Mouse (Mus musculus): ENCODE data around the gene Gm7233. TPM values are rescaled to one million over a fixed set of nuclear protein-coding genes. Genes with fewer than 3 reads are reported as not detected.
"Not testable (repeated sequence)": the region's sequence is repeated elsewhere in the genome, so short reads cannot be mapped to it uniquely, and the experiment has no call there.

Gene Gm7233
- polyA plus RNA-seq (2015; fragmentation: Nextera tagmentation; extraction: Ambion mirVana): not detected in 2 replicates

- not testable (repeated sequence) for H3K4me1 ChIP-seq (ENCODE audit: control insufficient read depth, low read depth, low read length); H3K27ac ChIP-seq (ENCODE audit: low read length); H3K4me3 ChIP-seq (ENCODE audit: low read depth, low read length); H3K9me3 ChIP-seq (replicated peaks; ENCODE audit: control insufficient read depth, low read length); H3K27me3 ChIP-seq (ENCODE audit: control insufficient read depth, insufficient read depth, low read depth, low read length); ATAC-seq (ENCODE audit: low read depth); H3K4me2 ChIP-seq (ENCODE audit: low read depth, low read length); H3K9ac ChIP-seq (ENCODE audit: low read depth, low read length); H3K36me3 ChIP-seq (ENCODE audit: control insufficient read depth, insufficient read depth)
- WGBS (ENCODE audit: insufficient replicate concordance): 52% methylated on average over 4 of the region's 5 CpGs
Measured at GRCm38 (mm10) chr14:43179567-43179966, at the start of gene Gm7233. Gene Gm7233 (plus strand): TSS chr14:43179867.

GRCm38 (mm10) chr14:43167189-43167588 is 12.5 kb upstream of the Gm7233 start:
- not testable (repeated sequence) for H3K4me3 ChIP-seq (ENCODE audit: low read depth, low read length); H3K27ac ChIP-seq (ENCODE audit: low read length); H3K9ac ChIP-seq (ENCODE audit: low read depth, low read length); ATAC-seq (ENCODE audit: low read depth); H3K9me3 ChIP-seq (replicated peaks; ENCODE audit: control insufficient read depth, low read length); H3K4me2 ChIP-seq (ENCODE audit: low read depth, low read length); H3K27me3 ChIP-seq (ENCODE audit: control insufficient read depth, insufficient read depth, low read depth, low read length); H3K4me1 ChIP-seq (ENCODE audit: control insufficient read depth, low read depth, low read length); H3K36me3 ChIP-seq (ENCODE audit: control insufficient read depth, insufficient read depth)
- 59% methylated on average over 4 of the region's 4 CpGs for WGBS (ENCODE audit: insufficient replicate concordance)

- not testable (repeated sequence) for H3K4me2 ChIP-seq (ENCODE audit: low read depth, low read length); H3K9ac ChIP-seq (ENCODE audit: low read depth, low read length); H3K4me3 ChIP-seq (ENCODE audit: low read depth, low read length); H3K27me3 ChIP-seq (ENCODE audit: control insufficient read depth, insufficient read depth, low read depth, low read length); H3K36me3 ChIP-seq (ENCODE audit: control insufficient read depth, insufficient read depth); H3K9me3 ChIP-seq (replicated peaks; ENCODE audit: control insufficient read depth, low read length); H3K4me1 ChIP-seq (ENCODE audit: control insufficient read depth, low read depth, low read length); ATAC-seq (ENCODE audit: low read depth); H3K27ac ChIP-seq (ENCODE audit: low read length)
- no CpG with 5 or more reads among the region's 10 CpGs for WGBS (ENCODE audit: insufficient replicate concordance)
Measured at GRCm38 (mm10) chr14:43167942-43168341, 11.7 kb upstream of the Gm7233 start.

- not testable (repeated sequence) for H3K4me3 ChIP-seq (ENCODE audit: low read depth, low read length); H3K27me3 ChIP-seq (ENCODE audit: control insufficient read depth, insufficient read depth, low read depth, low read length); H3K4me2 ChIP-seq (ENCODE audit: low read depth, low read length); H3K4me1 ChIP-seq (ENCODE audit: control insufficient read depth, low read depth, low read length); H3K9me3 ChIP-seq (replicated peaks; ENCODE audit: control insufficient read depth, low read length); H3K9ac ChIP-seq (ENCODE audit: low read depth, low read length); ATAC-seq (ENCODE audit: low read depth); H3K36me3 ChIP-seq (ENCODE audit: control insufficient read depth, insufficient read depth); H3K27ac ChIP-seq (ENCODE audit: low read length)
- 5% methylated on average over 1 of the region's 10 CpGs for WGBS (ENCODE audit: insufficient replicate concordance)
Measured at GRCm38 (mm10) chr14:43168573-43169170, 11.0 kb upstream of the Gm7233 start.

- not testable (repeated sequence) for H3K27me3 ChIP-seq (ENCODE audit: control insufficient read depth, insufficient read depth, low read depth, low read length); H3K9me3 ChIP-seq (replicated peaks; ENCODE audit: control insufficient read depth, low read length); H3K9ac ChIP-seq (ENCODE audit: low read depth, low read length); H3K27ac ChIP-seq (ENCODE audit: low read length); ATAC-seq (ENCODE audit: low read depth); H3K4me3 ChIP-seq (ENCODE audit: low read depth, low read length); H3K36me3 ChIP-seq (ENCODE audit: control insufficient read depth, insufficient read depth); H3K4me1 ChIP-seq (ENCODE audit: control insufficient read depth, low read depth, low read length); H3K4me2 ChIP-seq (ENCODE audit: low read depth, low read length)
- WGBS (ENCODE audit: insufficient replicate concordance): 70% methylated on average over 3 of the region's 4 CpGs
Measured at GRCm38 (mm10) chr14:43235204-43235603, 55.5 kb downstream of the Gm7233 start, which contains the start of gene Gm8122. Gene Gm8122 (minus strand): TSS chr14:43235304.

Other genes starting within 250 kb of the Gm7233 start
- not detected in 2 replicates for gene Gm8082, start 186.2 kb upstream of the Gm7233 start, polyA plus RNA-seq (2015; fragmentation: Nextera tagmentation; extraction: Ambion mirVana)
- gene Gm10376, start 164.2 kb upstream of the Gm7233 start, polyA plus RNA-seq (2015; fragmentation: Nextera tagmentation; extraction: Ambion mirVana): not detected in 2 replicates
- gene Gm8094, start 103.2 kb upstream of the Gm7233 start, polyA plus RNA-seq (2015; fragmentation: Nextera tagmentation; extraction: Ambion mirVana): not detected in 2 replicates
- not detected in 2 replicates for gene Gm8104, start 79.3 kb upstream of the Gm7233 start, polyA plus RNA-seq (2015; fragmentation: Nextera tagmentation; extraction: Ambion mirVana)
- gene Gm8122, start 55.4 kb downstream of the Gm7233 start, polyA plus RNA-seq (2015; fragmentation: Nextera tagmentation; extraction: Ambion mirVana): not detected in 2 replicates
- not detected in 2 replicates for gene Gm8126, start 78.8 kb downstream of the Gm7233 start, polyA plus RNA-seq (2015; fragmentation: Nextera tagmentation; extraction: Ambion mirVana)
- gene Gm9732, start 95.2 kb downstream of the Gm7233 start, polyA plus RNA-seq (2015; fragmentation: Nextera tagmentation; extraction: Ambion mirVana): not detected in 2 replicates
- gene Gm8127, start 114.0 kb downstream of the Gm7233 start, polyA plus RNA-seq (2015; fragmentation: Nextera tagmentation; extraction: Ambion mirVana): not detected in 2 replicates
- not detected in 2 replicates for gene 1700001F09Rik, start 167.9 kb downstream of the Gm7233 start, polyA plus RNA-seq (2015; fragmentation: Nextera tagmentation; extraction: Ambion mirVana)
- not detected in 2 replicates for gene Gm8138, start 236.5 kb downstream of the Gm7233 start, polyA plus RNA-seq (2015; fragmentation: Nextera tagmentation; extraction: Ambion mirVana)

Data from liver, embryonic 16.5 days (tissue).